Mouse (Mus musculus): ENCODE measurements around the gene Grifin.

- TF ChIP-seq CTCF (conservative IDR thresholded peaks at IDR 0.05; ENCODE audit: low read length) (no peak), POU5F1 (IDR thresholded peaks at IDR 0.05; ENCODE audit: borderline replicate concordance, low read length) (no peak)
These were observed 47.5 kb downstream of the Grifin start for GRCm38 (mm10) chr5:140517159-140517920.
